Mouse (Mus musculus): Measurements from ENCODE around the gene Pde4dip.

Gene Pde4dip

DNA sequence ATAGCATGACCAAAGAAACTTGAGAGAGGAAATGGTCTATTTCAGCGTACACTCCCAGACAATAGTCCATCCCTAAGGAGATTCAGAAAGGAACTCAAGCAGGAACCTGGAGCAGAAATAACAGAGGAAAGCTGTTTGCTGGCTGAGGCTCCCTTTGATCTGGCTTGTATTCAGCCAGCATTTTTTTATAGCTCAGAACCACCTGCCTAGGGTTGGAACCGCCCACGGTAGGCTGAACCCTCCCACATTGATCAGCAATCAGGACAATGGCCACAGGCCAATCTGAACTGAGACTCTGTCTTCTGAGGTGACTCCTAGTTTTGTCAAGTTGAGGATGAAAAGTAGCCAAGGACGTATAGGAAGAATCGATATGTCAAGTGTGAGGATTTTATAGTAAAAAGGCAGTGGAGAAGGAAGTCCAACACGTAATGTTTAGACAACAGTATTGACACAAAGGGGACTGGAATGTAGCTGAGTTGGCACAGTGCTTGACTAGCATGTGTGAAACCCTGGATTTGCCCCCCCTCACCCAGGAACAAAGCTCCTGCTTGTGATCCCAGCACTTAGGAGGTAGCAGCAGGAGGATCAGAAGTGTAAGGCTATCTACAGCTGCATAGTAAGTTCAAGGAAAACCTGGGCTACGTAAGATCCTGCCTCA is 44.2 kb downstream of the Pde4dip start:
- no peak for DNase-seq

DNA sequence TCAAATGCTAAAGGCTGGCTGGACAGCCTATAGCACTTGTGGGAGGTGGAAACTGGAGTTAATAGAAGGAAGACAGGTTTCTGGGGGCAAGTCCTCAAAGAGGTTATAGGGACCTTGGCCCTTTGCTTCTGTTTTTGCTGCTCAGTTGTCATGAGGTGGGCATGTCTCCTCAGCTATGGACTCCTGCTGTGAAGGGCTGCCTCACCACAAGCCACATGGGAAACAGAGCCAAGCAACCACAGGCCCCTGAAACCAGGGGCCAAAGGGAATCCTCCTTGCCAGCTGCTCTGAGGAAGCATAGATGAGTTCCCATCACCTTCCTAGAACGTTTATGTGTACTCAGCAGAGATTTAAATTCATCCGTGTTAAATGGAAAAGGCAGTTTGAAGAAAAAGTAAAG is 45.9 kb downstream of the Pde4dip start:
- no peak for DNase-seq

DNA sequence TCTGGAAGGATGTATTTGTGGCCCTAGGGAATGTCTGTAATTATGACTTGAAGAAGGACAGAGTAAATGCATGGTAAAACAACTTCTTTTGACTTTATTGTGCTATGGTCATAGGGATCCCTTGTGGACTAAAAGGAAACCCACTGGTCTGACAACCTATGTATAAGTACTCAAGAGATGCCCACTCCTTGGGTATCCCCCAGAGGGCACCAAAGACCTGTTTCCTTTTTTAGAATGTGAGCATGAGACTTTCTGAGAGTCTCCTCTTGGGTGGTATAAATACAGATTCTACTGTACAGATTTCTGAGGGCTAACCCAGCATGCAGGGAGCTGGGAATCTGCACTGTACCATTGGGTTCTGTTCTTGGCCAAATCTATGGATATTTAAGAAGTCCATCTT is 48.1 kb downstream of the Pde4dip start:
- no peak for DNase-seq

DNA sequence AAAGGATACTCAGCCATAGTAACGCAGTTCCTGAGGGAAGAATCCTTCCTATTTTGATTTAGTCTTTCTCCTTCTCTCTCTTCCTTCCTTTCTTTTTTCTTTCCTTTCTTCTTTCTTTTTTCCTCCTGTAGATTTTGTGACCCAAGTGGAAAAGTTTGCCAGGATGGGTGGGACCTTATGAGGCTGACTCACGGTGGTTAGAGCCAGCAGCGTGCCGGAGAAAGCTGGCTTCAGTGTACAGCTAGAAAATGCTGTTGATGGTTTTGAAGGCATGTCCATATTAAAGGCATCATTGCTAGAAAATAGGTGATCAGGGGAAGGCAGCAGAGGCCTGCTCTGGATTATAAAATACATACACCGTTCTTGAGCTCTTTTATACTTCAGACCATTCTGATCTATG is 52.6 kb downstream of the Pde4dip start:
- DNase-seq, result no peak

DNA sequence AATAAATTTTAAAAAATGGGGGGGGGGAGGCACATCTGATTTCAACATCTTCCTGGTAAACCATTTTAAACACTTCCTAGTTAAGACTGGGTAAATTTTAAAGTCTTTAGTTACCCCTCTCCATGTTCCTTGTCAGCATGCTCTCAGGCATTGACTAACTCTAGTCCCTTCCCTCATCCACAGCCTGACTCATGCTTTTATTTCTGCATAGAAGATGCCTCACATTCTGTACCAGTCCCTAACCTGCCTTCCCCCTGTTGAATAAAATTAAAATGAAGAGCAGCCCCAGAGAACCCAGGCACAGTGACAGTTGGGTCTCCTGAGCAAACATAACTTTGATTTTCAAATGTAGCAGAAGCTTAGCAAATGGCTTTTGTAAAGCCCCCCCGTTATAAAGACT is 53.9 kb downstream of the Pde4dip start:
- DNase-seq, result no peak

DNA sequence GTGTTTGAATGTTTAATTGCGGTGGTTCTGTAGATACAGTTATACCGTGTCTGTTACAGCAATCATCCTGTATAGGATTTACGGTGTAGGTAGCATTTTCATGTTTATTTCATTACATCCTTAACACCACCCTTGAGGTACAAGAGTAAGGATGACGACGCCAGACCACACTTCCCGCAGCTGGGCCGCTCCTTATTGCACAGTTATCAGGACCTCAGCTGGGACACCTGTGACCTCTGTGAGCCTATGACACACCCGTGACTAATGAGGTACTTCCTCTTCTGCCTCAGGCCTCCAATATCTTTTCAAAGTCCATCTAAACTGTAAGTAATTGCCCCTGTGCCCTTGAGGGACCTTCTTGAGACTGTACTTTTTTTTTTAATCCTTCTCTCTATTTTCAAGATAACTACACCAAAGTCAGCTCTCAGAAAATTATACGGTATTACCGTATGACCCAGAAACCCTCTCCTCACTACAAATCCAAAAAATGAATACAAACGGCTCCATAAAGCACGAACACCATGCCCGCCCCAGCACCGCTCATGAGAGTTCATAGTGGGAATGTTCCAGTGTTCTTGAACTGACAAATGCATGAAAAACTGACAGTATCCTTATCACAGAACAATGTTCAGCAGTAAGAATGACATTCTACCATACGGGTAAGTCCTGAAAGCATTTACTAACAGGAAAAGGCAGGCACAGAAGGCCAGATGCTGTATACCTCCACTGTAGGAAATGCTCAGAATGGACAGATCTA is 56.8 kb downstream of the Pde4dip start:
- no peak for DNase-seq

DNA sequence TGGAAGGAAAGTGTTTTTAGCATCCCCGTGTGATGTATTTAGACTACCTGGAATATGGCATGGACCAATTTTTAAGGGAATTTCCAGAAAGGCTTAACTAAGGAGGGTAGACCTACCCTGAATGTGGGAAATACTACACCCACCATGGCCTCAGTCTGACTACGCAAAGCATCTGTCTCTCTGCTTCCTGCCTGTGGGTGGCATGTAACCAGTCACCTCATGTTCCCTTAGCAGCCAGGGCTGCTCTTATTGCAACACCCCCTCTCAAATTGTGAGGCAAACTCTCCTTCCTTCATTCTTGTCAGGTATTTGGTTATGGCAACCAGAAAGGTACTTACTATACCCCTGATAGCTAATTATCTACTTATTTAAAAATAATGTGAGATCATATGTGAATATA is 57.9 kb downstream of the Pde4dip start:
- DNase-seq, result no peak

DNA sequence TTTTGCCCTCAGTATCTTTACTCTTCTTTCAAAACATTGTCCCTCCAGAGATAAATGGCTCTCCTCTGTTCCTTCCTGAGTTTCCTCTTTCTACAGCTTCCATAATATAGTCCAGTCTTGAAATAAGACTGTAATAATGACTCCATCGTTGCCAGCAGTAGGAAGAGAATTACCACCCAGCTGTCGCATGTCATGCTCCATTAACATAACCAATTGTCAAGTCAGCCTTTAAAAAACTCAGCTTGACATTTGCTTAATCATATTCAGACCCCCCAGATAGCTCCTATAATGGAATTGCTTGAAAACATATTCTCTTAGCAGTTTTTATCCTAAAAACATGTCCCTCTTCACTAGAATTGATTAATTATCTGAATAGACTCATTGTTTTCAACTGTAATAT is 58.4 kb downstream of the Pde4dip start:
- DNase-seq, result no peak

DNA sequence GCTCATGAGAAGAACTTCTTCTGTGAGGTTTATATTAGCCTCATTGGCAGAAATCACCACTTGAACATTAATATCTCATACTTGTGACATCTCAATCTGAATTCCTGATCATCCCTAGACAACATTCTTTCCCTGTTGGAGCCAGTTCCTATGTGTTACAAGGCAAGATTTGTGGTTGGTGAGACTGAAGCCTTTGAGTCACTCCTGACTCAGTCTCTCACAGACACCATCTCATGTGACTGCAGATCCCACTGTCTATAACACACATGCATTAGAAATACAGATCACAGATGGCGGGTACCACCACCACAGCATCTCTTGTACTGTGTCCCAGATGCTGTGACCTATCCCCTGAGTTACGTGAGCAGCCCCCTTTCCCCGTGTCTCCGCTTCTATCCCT is 60.2 kb downstream of the Pde4dip start:
- DNase-seq, result no peak

DNA sequence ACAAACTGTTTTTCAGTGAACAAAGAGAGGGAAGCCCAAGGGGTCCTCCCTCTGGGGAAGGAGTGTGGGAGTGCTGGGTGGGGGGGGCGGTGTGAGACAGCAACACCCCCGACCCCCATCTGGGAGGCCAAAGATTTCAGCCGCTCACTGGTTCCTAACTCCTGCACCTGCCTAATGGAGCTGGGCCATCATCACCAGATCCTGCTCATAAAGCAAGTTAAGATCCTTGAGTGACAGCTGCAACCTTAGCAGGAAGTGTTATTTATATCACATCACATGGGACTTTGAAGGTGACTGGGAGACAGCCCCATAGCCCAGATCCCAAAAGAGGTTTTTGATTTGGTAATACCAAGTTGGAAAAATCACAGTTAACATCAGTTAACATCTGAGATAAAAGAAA is 63.3 kb downstream of the Pde4dip start:
- no peak for DNase-seq

DNA sequence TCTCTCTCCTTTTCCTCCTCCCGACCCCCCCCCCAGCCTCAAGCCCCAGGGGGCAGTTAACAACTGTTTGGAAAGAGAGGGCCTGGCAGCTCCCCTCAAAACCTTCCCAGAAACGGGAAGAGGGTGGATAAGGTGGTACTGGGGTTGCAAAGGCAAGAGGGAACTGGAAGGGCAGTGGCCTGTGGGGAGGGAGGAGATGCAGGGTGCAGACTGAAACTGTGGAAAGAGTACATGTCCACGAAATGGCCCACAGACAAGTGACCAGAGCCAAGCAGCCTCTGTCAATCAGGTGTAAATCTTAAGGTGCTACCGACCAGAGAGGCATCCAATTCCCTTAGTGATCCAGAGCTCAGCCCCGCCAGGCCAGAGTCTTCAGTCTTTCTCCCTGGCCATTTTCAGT is 63.8 kb downstream of the Pde4dip start:
- DNase-seq, result no peak

DNA sequence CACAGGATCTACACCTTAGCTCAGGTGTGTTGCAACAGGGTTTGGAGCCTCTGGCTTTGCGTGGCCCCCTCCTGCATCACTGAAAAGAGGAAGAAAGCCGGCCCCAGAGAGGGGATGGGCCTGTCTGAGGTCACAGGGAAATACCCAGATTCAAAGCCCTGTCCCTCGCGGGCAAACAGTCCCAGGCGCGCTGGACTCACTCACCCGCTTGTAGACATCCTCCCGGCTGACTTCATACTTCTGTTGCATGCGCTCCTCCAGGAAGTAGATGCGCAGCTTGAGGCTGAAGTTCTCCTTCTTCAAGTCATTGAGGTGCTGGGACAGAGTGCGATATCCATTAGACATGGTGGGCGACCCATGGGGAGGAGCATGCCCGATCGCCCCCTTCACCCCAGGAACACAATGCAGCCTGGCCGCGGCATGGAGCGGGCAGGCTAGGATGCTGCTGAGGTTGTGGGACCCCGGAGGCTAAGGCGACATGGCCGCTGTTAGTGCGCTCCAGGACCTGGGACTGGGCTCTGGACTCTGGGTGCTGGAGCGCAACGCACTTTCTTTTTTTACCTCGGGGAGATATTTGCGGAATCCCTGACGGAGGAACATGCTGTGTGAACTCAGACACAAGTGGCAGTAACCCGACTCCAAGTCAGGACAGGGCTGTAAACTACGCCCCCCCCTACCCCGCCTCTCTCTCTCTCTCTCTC is 64.3 kb downstream of the Pde4dip start:
- no peak for DNase-seq

DNA sequence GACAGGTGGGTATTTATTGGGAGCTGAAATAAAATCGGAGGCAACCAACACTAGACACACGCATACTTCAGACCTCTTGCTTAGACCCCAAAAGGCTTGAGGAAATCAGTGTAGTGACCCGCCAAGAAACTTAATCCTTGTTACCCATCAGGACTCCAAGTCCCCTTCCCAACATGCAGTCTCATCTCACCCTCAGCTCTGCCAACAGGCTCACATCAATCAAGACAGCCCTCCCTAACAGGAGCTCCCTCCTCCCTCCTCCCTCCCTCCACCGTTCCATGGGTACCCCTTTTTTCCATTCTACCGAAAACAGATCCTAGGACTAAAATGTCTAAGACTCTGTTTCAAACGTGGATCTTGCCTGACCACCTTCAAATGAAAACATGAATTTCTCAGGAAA is 65.1 kb downstream of the Pde4dip start:
- no peak for DNase-seq

DNA sequence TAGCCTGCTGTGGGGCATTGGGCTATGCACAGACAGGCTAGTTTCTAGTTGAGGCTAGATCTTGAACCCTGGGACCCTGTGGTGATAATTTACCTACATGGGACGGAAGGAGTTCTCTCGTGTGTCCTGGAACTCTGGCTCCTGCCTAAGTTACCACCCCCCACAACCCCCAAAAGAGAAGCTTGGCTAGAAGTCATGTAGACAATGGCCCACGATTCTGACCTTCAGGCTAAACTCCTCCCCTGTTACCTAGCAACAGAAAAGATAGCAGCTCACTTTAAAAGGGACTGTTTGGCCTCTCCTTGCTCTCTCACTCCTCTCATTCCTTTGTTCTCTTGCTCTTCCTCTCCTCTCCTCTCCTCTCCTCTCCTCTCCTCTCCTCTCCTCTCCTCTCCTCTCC is 69.5 kb downstream of the Pde4dip start:
- DNase-seq, result no peak

DNA sequence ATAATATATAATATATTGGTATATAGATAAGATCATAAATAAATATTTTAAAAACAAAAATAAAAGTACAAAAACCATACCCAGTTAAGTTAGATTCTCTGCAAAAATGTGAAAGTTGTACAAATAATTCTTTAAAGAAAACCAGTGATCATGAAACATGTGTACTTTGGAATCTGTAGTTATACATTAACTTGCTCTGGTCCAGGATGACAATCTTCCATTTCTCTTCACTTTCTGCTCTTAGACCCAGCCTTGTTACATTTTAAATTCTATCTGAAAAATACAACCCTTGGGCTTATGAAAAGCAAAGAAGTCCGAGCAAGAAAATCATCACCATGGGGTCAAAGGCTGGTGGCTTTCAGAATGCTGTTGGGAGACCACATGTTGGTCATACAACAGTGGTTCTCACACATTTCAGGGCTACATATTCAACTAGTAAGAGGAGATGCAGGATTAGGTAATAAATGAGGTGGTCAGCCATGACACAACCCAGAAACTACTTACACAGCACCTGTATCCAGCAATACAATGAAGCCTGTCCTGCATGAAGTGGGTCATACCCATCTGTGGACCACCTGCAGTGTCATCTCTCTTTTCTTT is 70.0 kb downstream of the Pde4dip start:
- DNase-seq, result no peak

DNA sequence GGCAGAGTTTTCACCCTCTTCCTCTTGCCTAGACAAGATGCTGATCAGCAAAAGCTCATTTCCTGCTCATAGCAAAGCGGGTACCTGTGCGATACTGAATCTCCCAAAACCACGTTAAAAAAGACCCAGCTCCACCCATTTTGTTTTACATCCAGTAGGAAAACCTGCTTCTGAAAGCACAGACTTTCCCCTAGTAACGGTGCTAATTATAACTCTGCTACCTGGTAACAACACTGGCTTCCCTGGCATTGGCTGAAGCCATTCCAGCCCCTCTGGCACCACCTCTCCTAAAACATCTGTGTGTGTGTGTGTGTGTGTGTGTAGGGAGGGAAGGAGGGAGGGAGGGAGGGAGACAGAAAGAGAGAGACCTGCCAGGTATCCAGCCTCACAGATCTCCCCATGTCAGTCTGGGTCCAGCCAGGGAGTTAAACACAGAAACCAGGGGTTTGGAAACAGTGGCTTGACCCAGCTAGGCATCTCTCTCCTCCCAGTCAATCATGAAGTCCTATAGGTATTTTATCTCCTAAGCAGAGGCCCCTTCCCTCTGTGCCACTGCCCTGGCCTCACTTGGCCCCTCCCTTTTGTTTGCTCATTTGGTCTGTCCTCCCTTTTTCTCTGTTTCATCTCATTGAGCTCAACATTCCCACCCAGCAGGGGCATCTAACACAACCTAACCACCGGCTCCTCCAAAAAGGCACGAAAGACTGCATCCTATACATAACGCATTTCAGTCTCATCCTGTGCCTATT is 76.7 kb downstream of the Pde4dip start:
- peak; percentile 54 for DNase-seq

DNA sequence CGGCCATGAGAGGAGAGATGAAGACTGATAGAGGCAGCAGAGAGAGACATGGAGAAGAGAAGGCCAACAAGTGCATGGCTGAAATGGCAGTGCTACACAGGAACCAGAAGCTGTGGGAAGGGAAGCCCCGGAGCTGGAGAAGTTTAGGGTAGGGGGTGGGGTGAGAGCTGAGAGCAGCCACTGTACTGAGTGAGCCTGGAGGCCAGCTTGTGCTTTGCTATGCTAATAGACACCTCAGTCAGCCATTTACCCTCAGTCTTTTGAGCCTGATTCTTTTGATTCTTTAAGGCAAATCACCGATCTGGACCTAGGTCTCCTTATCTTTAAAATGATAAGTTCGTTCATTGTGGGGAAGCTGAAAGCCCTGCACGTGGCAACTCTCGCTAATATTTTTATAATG is 77.3 kb downstream of the Pde4dip start:
- DNase-seq, result no peak

DNA sequence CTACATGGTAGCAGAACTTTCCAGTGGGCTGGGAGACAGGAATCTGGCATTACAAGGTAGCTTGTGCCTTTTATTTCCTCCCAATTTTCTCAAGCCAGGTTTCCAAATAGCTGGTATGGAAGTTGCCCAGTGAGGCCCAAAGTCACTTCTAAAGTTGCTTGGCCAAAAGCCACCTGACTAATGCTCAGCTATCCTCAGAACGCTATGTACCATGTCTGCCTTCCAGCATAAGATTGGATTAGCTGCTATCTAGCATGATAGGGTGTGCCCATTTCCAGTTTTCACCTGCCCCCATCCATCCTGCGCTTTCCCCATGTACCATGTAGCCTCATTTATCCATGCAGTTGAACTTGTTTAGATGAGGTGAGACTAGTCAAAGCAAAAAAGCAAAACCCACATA is 78.2 kb downstream of the Pde4dip start:
- DNase-seq, result no peak

DNA sequence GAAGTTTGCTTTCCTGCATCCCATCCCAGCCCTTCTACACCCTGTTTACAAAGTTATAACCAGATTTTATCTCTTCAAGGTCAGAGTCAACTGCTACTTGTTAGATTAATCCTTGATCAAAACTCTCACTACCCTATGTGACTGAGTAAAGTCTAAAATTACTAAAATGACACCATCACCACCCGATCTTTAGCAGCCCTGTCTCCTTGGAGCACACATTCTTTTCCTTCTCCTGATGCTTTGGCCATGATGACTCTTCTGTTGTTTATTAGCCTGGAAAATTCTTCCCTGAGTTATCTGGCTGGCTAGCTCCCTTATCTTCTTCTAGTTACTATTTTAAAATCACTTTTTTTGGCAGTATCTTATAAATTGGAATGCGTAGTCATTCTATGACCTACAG is 82.9 kb downstream of the Pde4dip start:
- no peak for DNase-seq

DNA sequence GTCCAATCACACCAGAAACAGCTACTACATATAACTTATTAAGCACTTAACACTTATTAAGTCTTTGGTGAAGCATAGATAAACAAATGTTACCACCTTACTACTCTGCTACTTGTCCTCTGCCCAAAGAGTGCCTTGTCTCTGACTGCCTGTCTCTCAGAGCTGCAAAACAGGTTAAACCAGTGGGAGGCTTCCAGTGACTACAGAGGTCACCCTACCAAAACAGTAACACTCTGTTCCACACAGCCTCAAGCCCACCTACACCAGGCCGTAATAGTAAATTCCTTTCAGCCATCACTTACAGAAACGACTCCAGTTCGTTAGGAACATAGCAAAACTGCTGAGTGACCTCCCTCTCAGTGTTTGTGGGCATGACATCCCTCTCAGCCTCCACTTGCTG is 84.8 kb downstream of the Pde4dip start:
- DNase-seq, result no peak

DNA sequence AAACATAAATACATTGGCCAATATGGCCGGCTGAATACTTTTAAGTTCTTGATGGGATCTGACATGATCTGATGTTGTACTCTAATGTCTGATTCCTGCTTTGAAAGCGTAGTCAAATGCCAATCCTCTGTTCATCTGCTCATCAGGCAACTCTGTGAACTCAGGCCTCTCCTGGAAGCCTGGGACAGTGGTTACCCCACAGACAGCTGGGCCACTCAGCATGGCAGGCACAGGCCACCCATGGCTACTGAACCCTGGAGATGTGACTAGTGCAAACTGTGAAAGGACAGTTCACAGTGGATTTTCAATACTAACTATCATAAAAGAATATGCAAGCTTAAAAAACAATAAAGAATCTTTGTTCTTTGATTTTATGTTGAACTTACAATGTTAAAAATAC is 85.6 kb downstream of the Pde4dip start:
- no peak for DNase-seq

DNA sequence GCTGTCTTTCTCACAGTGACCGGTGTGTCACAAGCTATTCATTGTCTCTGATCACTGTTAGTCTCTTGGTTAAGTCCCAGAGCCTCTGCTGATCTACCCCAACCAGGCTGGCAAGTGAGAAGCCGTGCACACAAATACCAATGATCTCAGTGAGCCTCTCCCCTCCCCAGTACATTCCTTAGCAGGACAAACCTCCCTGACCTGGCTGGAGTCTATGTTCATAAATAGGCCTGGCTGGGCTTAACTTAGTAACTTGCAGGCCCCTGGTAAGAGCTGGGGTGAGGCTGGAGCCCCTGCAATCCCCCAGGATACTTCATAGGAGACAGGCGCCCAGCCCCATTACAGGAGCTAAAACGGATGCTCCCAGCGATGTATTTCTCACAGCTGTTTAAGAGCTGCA is 86.2 kb downstream of the Pde4dip start:
- DNase-seq, result no peak

DNA sequence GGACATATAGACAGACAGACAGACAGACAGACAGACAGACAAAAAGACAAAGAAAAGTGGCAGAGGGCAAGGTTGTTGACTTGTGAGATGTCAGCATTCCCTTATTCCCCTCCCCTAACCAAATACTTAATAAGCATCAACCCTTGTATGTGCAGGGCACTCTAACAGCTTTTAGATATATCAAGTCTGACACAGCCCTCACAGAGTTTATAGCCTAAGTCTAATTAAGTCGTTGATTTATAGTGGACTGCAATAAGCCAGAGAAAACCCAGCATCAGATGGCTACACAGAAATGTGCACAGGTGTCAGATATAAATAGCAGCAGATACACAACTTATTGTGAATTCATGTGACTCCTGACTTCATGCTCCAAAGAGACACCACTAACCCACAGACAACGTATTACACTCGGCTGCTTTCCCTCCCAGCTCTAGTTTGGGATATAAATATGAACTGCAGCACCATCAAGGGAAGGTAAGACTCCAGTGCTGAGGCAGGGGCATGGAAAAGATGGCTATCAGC is 87.3 kb downstream of the Pde4dip start:
- no peak for DNase-seq

Data from cerebellum, adult 9-11 months (tissue).